Mouse (Mus musculus) urinary bladder, postnatal 14 days (tissue): ENCODE data around the gene Asb16.

Source experiments
- DNase-seq: peaks from one replicate; pipeline ENCODE4 v3.0.0; 2021; ENCODE audit warnings: low spot score

Asb16 gene

GRCm38 (mm10) chr11:102310768-102311695 is 42.5 kb downstream of the Asb16 start:
- no peak for DNase-seq

- no peak for DNase-seq
Observed at GRCm38 (mm10) chr11:102311966-102312365, 43.4 kb downstream of the Asb16 start.

- no peak for DNase-seq
Observed at GRCm38 (mm10) chr11:102312586-102312985, 44.0 kb downstream of the Asb16 start.

- no peak for DNase-seq
Observed at GRCm38 (mm10) chr11:102314321-102314720, 45.8 kb downstream of the Asb16 start.

GRCm38 (mm10) chr11:102315690-102316571 is 47.4 kb downstream of the Asb16 start:
- no peak for DNase-seq

GRCm38 (mm10) chr11:102316572-102317297 is 48.2 kb downstream of the Asb16 start:
- DNase-seq = peak; percentile 92

- peak; percentile 55 for DNase-seq
Observed at GRCm38 (mm10) chr11:102317298-102317900, 48.9 kb downstream of the Asb16 start.

GRCm38 (mm10) chr11:102317901-102318575 is 49.5 kb downstream of the Asb16 start:
- DNase-seq = peak; percentile 75

GRCm38 (mm10) chr11:102318576-102319409 is 50.2 kb downstream of the Asb16 start:
- DNase-seq = peak; percentile 60

- peak; percentile 82 for DNase-seq
Observed at GRCm38 (mm10) chr11:102319410-102319792, 50.9 kb downstream of the Asb16 start, which contains the start of gene Ubtf. Gene Ubtf (minus strand): TSS chr11:102319742.

GRCm38 (mm10) chr11:102319941-102320685 is 51.6 kb downstream of the Asb16 start:
- peak; percentile 88 for DNase-seq

GRCm38 (mm10) chr11:102320686-102321005 is 52.1 kb downstream of the Asb16 start:
- DNase-seq = peak; percentile 72

GRCm38 (mm10) chr11:102321931-102322330 is 53.4 kb downstream of the Asb16 start:
- no peak for DNase-seq

- no peak for DNase-seq
Observed at GRCm38 (mm10) chr11:102323516-102323915, 55.0 kb downstream of the Asb16 start.

- DNase-seq = peak; percentile 28
Observed at GRCm38 (mm10) chr11:102327250-102327649, 58.7 kb downstream of the Asb16 start.

- no peak for DNase-seq
Observed at GRCm38 (mm10) chr11:102327839-102328238, 59.3 kb downstream of the Asb16 start.
